Mouse (Mus musculus) liver, adult 2 months (tissue): ENCODE results near the gene Slxl1. TPM values are rescaled to one million over a fixed set of nuclear protein-coding genes. Genes with fewer than 3 reads are reported as not detected.
"Not testable (repeated sequence)": the region's sequence is repeated elsewhere in the genome, so short reads cannot be mapped to it uniquely, and the experiment has no call there.

Source experiments
- DNase-seq: peaks from one replicate; pipeline ENCODE4 v3.0.0-alpha.2; 2011; ENCODE audit warnings: low read depth, low spot score; ENCODE audit errors: extremely low read depth
- H3K27ac ChIP-seq: fragments of 200-500 bp; replicated peaks from 2 replicates; pipeline ENCODE4 v1.5.1; 2012; ENCODE audit warnings: low read depth, mild to moderate bottlenecking, control low read depth, inconsistent platforms, low read length; ENCODE audit not compliant: insufficient read depth
- H3K27me3 ChIP-seq: fragments of 200-500 bp; 2 replicates; pipeline ENCODE4 v1.6.1; 2012; ENCODE audit warnings: mild to moderate bottlenecking, moderate library complexity, low read length, inconsistent platforms; ENCODE audit not compliant: control insufficient read depth, insufficient read depth
- H3K36me3 ChIP-seq: fragments of 200-500 bp; 2 replicates; pipeline ENCODE4 v1.6.1; 2012; ENCODE audit warnings: low read length, inconsistent platforms; ENCODE audit not compliant: control insufficient read depth, insufficient read depth
- H3K4me1 ChIP-seq: fragments of 200-500 bp; 2 replicates; pipeline ENCODE4 v1.6.1; 2011; ENCODE audit warnings: low read length; ENCODE audit not compliant: control insufficient read depth, insufficient read depth
- H3K4me3 ChIP-seq: fragments of 200-500 bp; 2 replicates; pipeline ENCODE4 v1.5.1; 2011; ENCODE audit warnings: low read depth, mild to moderate bottlenecking, control low read depth, low read length, moderate library complexity; ENCODE audit not compliant: insufficient read depth
- H3K79me2 ChIP-seq: fragments of 200-500 bp; 2 replicates; pipeline ENCODE4 v1.6.1; 2012; ENCODE audit warnings: inconsistent platforms, mild to moderate bottlenecking, low read length, moderate library complexity; ENCODE audit not compliant: control insufficient read depth, insufficient read depth
- H3K9ac ChIP-seq: fragments of 200-500 bp; 2 replicates; pipeline ENCODE4 v1.6.1; 2012; ENCODE audit warnings: low read depth, mild to moderate bottlenecking, control low read depth, inconsistent platforms, low read length
- WGBS: fragments of 180-500 bp; shearing (Covaris S2); methylation state at CpG from one replicate; pipeline ENCODE4 v1.1.7; 2018; 5-methylcytosine and 5-hydroxymethylcytosine counted together
- polyA plus RNA-seq: library from polyadenylated mRNA; depleted of rRNA; stranded (reverse); fragments of >200 nt; gene quantifications from 2 replicates; pipeline ENCODE4 v1.2.3, GENCODE M21; 2012; rRNA removed
- total RNA-seq: library from RNA; depleted of rRNA; stranded (reverse); fragments of >200 nt; gene quantifications from 2 replicates; pipeline ENCODE4 v1.2.3, GENCODE M21; 2014; rRNA removed

Slxl1 gene
- total RNA-seq, result not detected in 2 replicates
- polyA plus RNA-seq, result not detected in 2 replicates

DNA sequence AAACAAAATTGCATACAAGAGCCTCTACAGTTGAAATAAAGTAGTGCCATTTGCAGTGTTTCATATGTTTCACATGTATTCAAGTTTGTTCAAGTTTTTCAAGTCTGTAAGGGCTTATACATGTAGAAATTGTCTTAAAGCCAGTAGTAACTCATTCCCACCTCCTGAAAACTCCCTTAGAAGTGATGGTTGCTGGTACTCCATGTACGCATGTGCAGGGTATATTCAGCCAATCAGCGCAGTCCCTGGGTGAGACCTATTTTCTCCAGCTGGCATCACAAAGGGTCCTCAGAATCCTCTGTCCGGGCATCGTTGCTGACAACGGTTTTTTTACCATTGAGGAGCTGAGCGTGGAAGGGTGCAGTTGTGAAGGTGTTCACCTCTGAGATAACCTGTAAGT lies at the start of gene Slxl1:
TSS of gene Slxl1 (plus strand) at position 301 of the 400 bp plus-strand sequence.
- H3K36me3 ChIP-seq, H3K4me3 ChIP-seq, H3K27ac ChIP-seq, H3K9ac ChIP-seq, H3K27me3 ChIP-seq, H3K4me1 ChIP-seq, DNase-seq, H3K79me2 ChIP-seq: not testable (repeated sequence)
- WGBS, result no CpG with 5 or more reads among the region's 6 CpGs
